19 mouse cellular contexts compared by ENCODE assay signal in genomic region chr4:97819101-97819500, GRCm38 (mm10). TPM values are rescaled to one million over a fixed set of nuclear protein-coding genes. Genes with fewer than 3 reads are reported as not detected.
DNase-seq lines count a peak whose midpoint lies in the region; ATAC-seq and TF ChIP-seq lines count a peak whose summit lies in the region.
"Had no signal": no experiment of that assay in that cellular context is flagged by ENCODE, and none has a peak within 500 bp of the region (broad histone marks: within the 10 kb centered on the region; RNA-seq: fewer than 3 reads in every experiment).

No protein-coding gene starts in this region.

- no peak for TF ChIP-seq POLR2A in kidney, adult 2 months (IDR thresholded peaks at IDR 0.05; ENCODE audit: low read depth, low read length)

- no peak for TF ChIP-seq CTCF in kidney, adult 2 months (conservative IDR thresholded peaks at IDR 0.05; ENCODE audit: insufficient read depth, insufficient read length, low read depth, low read length)

- no peak for ATAC-seq in forebrain, embryonic 15.5 days (replicated peaks)
- no peak for ATAC-seq in forebrain, embryonic 13.5 days
- ATAC-seq in heart, embryonic 13.5 days (ENCODE audit: extremely low read depth, insufficient number of reproducible peaks, low FRiP score, low TSS enrichment), result no peak
- ATAC-seq in heart, embryonic 12.5 days (ENCODE audit: insufficient number of reproducible peaks, low FRiP score), result no peak
- no peak for ATAC-seq in embryonic facial prominence, embryonic 13.5 days (ENCODE audit: insufficient number of reproducible peaks, insufficient read depth, low FRiP score, low TSS enrichment, low read depth)
- ATAC-seq: hindbrain, postnatal 0 days had no signal

- no peak overlapping the region for H3K4me2 ChIP-seq in forebrain, embryonic 15.5 days (replicated peaks)
- H3K4me2 ChIP-seq in forebrain, embryonic 13.5 days, result no peak overlapping the region
- no peak overlapping the region for H3K4me2 ChIP-seq in heart, embryonic 13.5 days
- H3K4me2 ChIP-seq in heart, embryonic 12.5 days, result no peak overlapping the region
- no peak overlapping the region for H3K4me2 ChIP-seq in embryonic facial prominence, embryonic 13.5 days
- H3K4me2 ChIP-seq: forebrain, embryonic 12.5 days; heart, embryonic 11.5 days; hindbrain, embryonic 13.5 days had no signal

- H3K4me3 ChIP-seq in forebrain, embryonic 15.5 days, result no peak overlapping the region
- H3K4me3 ChIP-seq in forebrain, embryonic 13.5 days, result no peak overlapping the region
- no peak overlapping the region for H3K4me3 ChIP-seq in heart, embryonic 13.5 days
- no peak overlapping the region for H3K4me3 ChIP-seq in heart, embryonic 12.5 days
- no peak overlapping the region for H3K4me3 ChIP-seq in kidney, adult 2 months (ENCODE audit: insufficient read depth, low read depth, low read length)
- H3K4me3 ChIP-seq in embryonic facial prominence, embryonic 13.5 days, result no peak overlapping the region
- H3K4me3 ChIP-seq: forebrain, embryonic 12.5 days; hindbrain, embryonic 13.5 days had no signal

- WGBS in forebrain, embryonic 15.5 days, result 86% methylated on average over 8 of the region's 8 CpGs
- 85% methylated on average over 8 of the region's 8 CpGs for WGBS in forebrain, embryonic 13.5 days
- 80% methylated on average over 8 of the region's 8 CpGs for WGBS in heart, embryonic 13.5 days
- 81% methylated on average over 8 of the region's 8 CpGs for WGBS in heart, embryonic 12.5 days
- WGBS in kidney, adult 2 months, result 85% methylated on average over 8 of the region's 8 CpGs
- WGBS in embryonic facial prominence, embryonic 13.5 days, result 27% methylated on average over 8 of the region's 8 CpGs

- H3K27me3 ChIP-seq in forebrain, embryonic 15.5 days, result no peaks in the 10 kb centered on the region
- H3K27me3 ChIP-seq in forebrain, embryonic 13.5 days, result no peaks in the 10 kb centered on the region
- H3K27me3 ChIP-seq in heart, embryonic 13.5 days (replicated peaks), result no peaks in the 10 kb centered on the region
- no peaks in the 10 kb centered on the region for H3K27me3 ChIP-seq in heart, embryonic 12.5 days (replicated peaks)
- no peaks in the 10 kb centered on the region for H3K27me3 ChIP-seq in kidney, adult 2 months (replicated peaks; ENCODE audit: control insufficient read depth, insufficient read depth, low read length)
- no peaks in the 10 kb centered on the region for H3K27me3 ChIP-seq in embryonic facial prominence, embryonic 13.5 days
- H3K27me3 ChIP-seq: forebrain, embryonic 12.5 days; hindbrain, embryonic 13.5 days had no signal

- H3K36me3 ChIP-seq in forebrain, embryonic 15.5 days, result no peaks in the 10 kb centered on the region
- no peaks in the 10 kb centered on the region for H3K36me3 ChIP-seq in forebrain, embryonic 13.5 days (ENCODE audit: poor library complexity, severe bottlenecking)
- H3K36me3 ChIP-seq in heart, embryonic 13.5 days, result peaks cover 3% of the 10 kb centered on the region
- 0 out of 2 replicates have a peak, but pooled peaks cover 2% of the 10 kb centered on the region for H3K36me3 ChIP-seq in heart, embryonic 12.5 days
- no peaks in the 10 kb centered on the region for H3K36me3 ChIP-seq in kidney, adult 2 months (ENCODE audit: control insufficient read depth, insufficient read depth, low read length)
- H3K36me3 ChIP-seq in embryonic facial prominence, embryonic 13.5 days, result no peaks in the 10 kb centered on the region
- H3K36me3 ChIP-seq: hindbrain, embryonic 13.5 days had no signal

- no peak for DNase-seq in kidney, adult 2 months
- DNase-seq in kidney, postnatal 36 days, result no peak
- no peak for DNase-seq in layer of hippocampus, adult 11-12 months (ENCODE audit: low spot score)
- DNase-seq: adrenal gland, postnatal 10 days; cerebellum, adult 11-12 months; cerebellum, adult 9-10 months; cerebellum, postnatal 25 days; gastrocnemius, postnatal 10 days; kidney, adult 11 months had no signal

- H3K27ac ChIP-seq in forebrain, embryonic 15.5 days (replicated peaks), result 0 out of 2 replicates have a peak overlapping the region, but pooled peaks have one; percentile 11
- no peak overlapping the region for H3K27ac ChIP-seq in forebrain, embryonic 13.5 days
- peak overlapping the region; percentile 5; the same call in 1 of the 2 replicates for H3K27ac ChIP-seq in heart, embryonic 13.5 days (replicated peaks)
- no peak overlapping the region for H3K27ac ChIP-seq in heart, embryonic 12.5 days (ENCODE audit: poor library complexity, severe bottlenecking)
- H3K27ac ChIP-seq in kidney, adult 2 months (ENCODE audit: insufficient read depth, low read depth, low read length), result peak overlapping the region; percentile 23; the same call in 1 of the 2 replicates
- H3K27ac ChIP-seq in embryonic facial prominence, embryonic 13.5 days, result 0 out of 2 replicates have a peak overlapping the region, but pooled peaks have one; percentile 24
- H3K27ac ChIP-seq: forebrain, embryonic 12.5 days; hindbrain, embryonic 13.5 days; hindbrain, postnatal 0 days had no signal

- no peak overlapping the region for H3K9ac ChIP-seq in forebrain, embryonic 15.5 days (replicated peaks)
- no peak overlapping the region for H3K9ac ChIP-seq in forebrain, embryonic 13.5 days
- H3K9ac ChIP-seq in heart, embryonic 13.5 days, result no peak overlapping the region
- no peak overlapping the region for H3K9ac ChIP-seq in heart, embryonic 12.5 days
- no peak overlapping the region for H3K9ac ChIP-seq in embryonic facial prominence, embryonic 13.5 days
- H3K9ac ChIP-seq: forebrain, embryonic 12.5 days; hindbrain, embryonic 13.5 days had no signal

- peaks cover 48% of the 10 kb centered on the region for H3K4me1 ChIP-seq in forebrain, embryonic 15.5 days
- peaks cover 41% of the 10 kb centered on the region for H3K4me1 ChIP-seq in forebrain, embryonic 13.5 days
- H3K4me1 ChIP-seq in heart, embryonic 13.5 days, result peaks cover 80% of the 10 kb centered on the region
- peaks cover 40% of the 10 kb centered on the region for H3K4me1 ChIP-seq in heart, embryonic 12.5 days (replicated peaks)
- peaks cover 23% of the 10 kb centered on the region for H3K4me1 ChIP-seq in kidney, adult 2 months (ENCODE audit: control insufficient read depth, insufficient read depth, low read length)
- H3K4me1 ChIP-seq in embryonic facial prominence, embryonic 13.5 days, result peaks cover 26% of the 10 kb centered on the region

- no peaks in the 10 kb centered on the region for H3K9me3 ChIP-seq in forebrain, embryonic 15.5 days
- no peaks in the 10 kb centered on the region for H3K9me3 ChIP-seq in forebrain, embryonic 13.5 days (replicated peaks)
- no peaks in the 10 kb centered on the region for H3K9me3 ChIP-seq in heart, embryonic 13.5 days
- H3K9me3 ChIP-seq in heart, embryonic 12.5 days (replicated peaks), result no peaks in the 10 kb centered on the region
- H3K9me3 ChIP-seq in embryonic facial prominence, embryonic 13.5 days, result no peaks in the 10 kb centered on the region
- H3K9me3 ChIP-seq: forebrain, embryonic 12.5 days; hindbrain, embryonic 13.5 days had no signal

RNA-seq across cellular contexts. Expression of gene E130114P18Rik, which starts 41.2 kb away (rescaled TPM):
- polyA plus RNA-seq in forebrain, embryonic 15.5 days (2015; fragmentation: Nextera tagmentation; extraction: Ambion mirVana), result 39.8 and 45.7 TPM in 2 replicates
- polyA plus RNA-seq in forebrain, embryonic 13.5 days (2015; fragmentation: Nextera tagmentation; extraction: Ambion mirVana), result 64.7 and 71.1 TPM in 2 replicates
- 0.48 and 0.55 TPM in 2 replicates for polyA plus RNA-seq in heart, embryonic 13.5 days (2015; fragmentation: Nextera tagmentation; extraction: Ambion mirVana)
- polyA plus RNA-seq in heart, embryonic 12.5 days (2016; fragmentation: Nextera tagmentation; extraction: Ambion mirVana), result 0.50 and 0.74 TPM in 2 replicates
- 0.10 and 0.45 TPM in 2 replicates for polyA plus RNA-seq in kidney, adult 2 months (2012; rRNA removed)
- 5.0 and 7.5 TPM in 2 replicates for polyA plus RNA-seq in embryonic facial prominence, embryonic 13.5 days (2015; fragmentation: Nextera tagmentation; extraction: Ambion mirVana)
- polyA plus RNA-seq: C2C12 had no signal

RNA-seq across cellular contexts. Expression of gene Nfia, which starts 46.6 kb away (rescaled TPM):
- 98.3 and 101 TPM in 2 replicates for polyA plus RNA-seq in forebrain, embryonic 15.5 days (2015; fragmentation: Nextera tagmentation; extraction: Ambion mirVana)
- 93.7 and 121 TPM in 2 replicates for polyA plus RNA-seq in forebrain, embryonic 13.5 days (2015; fragmentation: Nextera tagmentation; extraction: Ambion mirVana)
- 31.1 and 32.3 TPM in 2 replicates for polyA plus RNA-seq in heart, embryonic 13.5 days (2015; fragmentation: Nextera tagmentation; extraction: Ambion mirVana)
- polyA plus RNA-seq in heart, embryonic 12.5 days (2016; fragmentation: Nextera tagmentation; extraction: Ambion mirVana), result 37.5 and 42.0 TPM in 2 replicates
- 46.5 and 47.1 TPM in 2 replicates for polyA plus RNA-seq in kidney, adult 2 months (2012; rRNA removed)
- polyA plus RNA-seq in embryonic facial prominence, embryonic 13.5 days (2015; fragmentation: Nextera tagmentation; extraction: Ambion mirVana), result 59.9 and 71.0 TPM in 2 replicates

Comparison
In these comparisons a context has a peak if more than half of its experiments do, and no peak if none do; other contexts are left out.
1. H3K27ac ChIP-seq: peak in forebrain, embryonic 15.5 days (single experiment), heart, embryonic 13.5 days (single experiment), kidney, adult 2 months (single experiment) and embryonic facial prominence, embryonic 13.5 days (single experiment); none in forebrain, embryonic 13.5 days (single experiment) and heart, embryonic 12.5 days (single experiment).